Mouse (Mus musculus): Measurements from ENCODE around the gene Lin28a.

GRCm38 (mm10) chr4:134052560-134052959 lies 33.9 kb upstream of the Lin28a start:
- TF ChIP-seq EP300 (IDR thresholded peaks at IDR 0.05; ENCODE audit: low read depth) = no peak
- TF ChIP-seq CTCF (IDR thresholded peaks at IDR 0.05; ENCODE audit: low read depth) = no peak
